Mouse (Mus musculus): ENCODE data around the gene Inppl1. TPM values are rescaled to one million over a fixed set of nuclear protein-coding genes. Genes with fewer than 3 reads are reported as not detected.

Gene Inppl1
- polyA plus RNA-seq, 1 experiment, result 22.7 TPM

GRCm38 (mm10) chr7:101869163-101869500 is 31.1 kb upstream of the Inppl1 start:
- no peak overlapping the region for H3K27ac ChIP-seq (ENCODE audit: control insufficient read depth, insufficient read depth, low read depth, low read length, poor library complexity)
- TF ChIP-seq POLR2A (IDR thresholded peaks at IDR 0.05; ENCODE audit: borderline replicate concordance, control insufficient read depth, low read depth, low read length) (no peak), CTCF (IDR thresholded peaks at IDR 0.05; ENCODE audit: control insufficient read depth, insufficient read depth, low read length) (no peak)
- no peaks in the 10 kb centered on the region; the same call in 1 of the 2 replicates for H3K4me1 ChIP-seq (ENCODE audit: control insufficient read depth, insufficient read depth, low read length)
- H3K4me3 ChIP-seq (replicated peaks; ENCODE audit: control insufficient read depth, low read depth, low read length), result no peak overlapping the region
- 85% methylated on average over 7 of the region's 7 CpGs for WGBS

- TF ChIP-seq CTCF (IDR thresholded peaks at IDR 0.05; ENCODE audit: control insufficient read depth, insufficient read depth, low read length) (no peak), POLR2A (IDR thresholded peaks at IDR 0.05; ENCODE audit: borderline replicate concordance, control insufficient read depth, low read depth, low read length) (no peak)
- no peak overlapping the region for H3K4me3 ChIP-seq (replicated peaks; ENCODE audit: control insufficient read depth, low read depth, low read length)
- H3K27ac ChIP-seq (ENCODE audit: control insufficient read depth, insufficient read depth, low read depth, low read length, poor library complexity), result no peak overlapping the region
- H3K4me1 ChIP-seq (ENCODE audit: control insufficient read depth, insufficient read depth, low read length), result no peaks in the 10 kb centered on the region; the same call in 1 of the 2 replicates
- 70% methylated on average over 13 of the region's 13 CpGs for WGBS
Measured at GRCm38 (mm10) chr7:101868241-101869162, 30.5 kb upstream of the Inppl1 start.

GRCm38 (mm10) chr7:101867482-101867881 is 29.5 kb upstream of the Inppl1 start:
- no peak for TF ChIP-seq CTCF (IDR thresholded peaks at IDR 0.05; ENCODE audit: control insufficient read depth, insufficient read depth, low read length)
- TF ChIP-seq POLR2A (IDR thresholded peaks at IDR 0.05; ENCODE audit: borderline replicate concordance, control insufficient read depth, low read depth, low read length), result no peak
- no peaks in the 10 kb centered on the region for H3K4me1 ChIP-seq (ENCODE audit: control insufficient read depth, insufficient read depth, low read length)
- no peak overlapping the region for H3K27ac ChIP-seq (ENCODE audit: control insufficient read depth, insufficient read depth, low read depth, low read length, poor library complexity)
- no peak overlapping the region for H3K4me3 ChIP-seq (replicated peaks; ENCODE audit: control insufficient read depth, low read depth, low read length)
- 90% methylated on average over 4 of the region's 4 CpGs for WGBS

GRCm38 (mm10) chr7:101866491-101867265 is 28.6 kb upstream of the Inppl1 start:
- Histone ChIP-seq H3K27ac (ENCODE audit: control insufficient read depth, insufficient read depth, low read depth, low read length, poor library complexity) (no peak overlapping the region), H3K4me1 (ENCODE audit: control insufficient read depth, insufficient read depth, low read length) (no peaks in the 10 kb centered on the region), H3K4me3 (replicated peaks; ENCODE audit: control insufficient read depth, low read depth, low read length) (no peak overlapping the region)
- TF ChIP-seq CTCF (IDR thresholded peaks at IDR 0.05; ENCODE audit: control insufficient read depth, insufficient read depth, low read length), result no peak
- no peak for TF ChIP-seq POLR2A (IDR thresholded peaks at IDR 0.05; ENCODE audit: borderline replicate concordance, control insufficient read depth, low read depth, low read length)
- WGBS, result 86% methylated on average over 11 of the region's 11 CpGs

- Histone ChIP-seq H3K4me3 (replicated peaks; ENCODE audit: control insufficient read depth, low read depth, low read length) (no peak within 1 kb of the TSS), H3K4me1 (ENCODE audit: control insufficient read depth, insufficient read depth, low read length) (no peaks in the 10 kb centered on the region), H3K27ac (ENCODE audit: control insufficient read depth, insufficient read depth, low read depth, low read length, poor library complexity) (no peak within 1 kb of the TSS)
- TF ChIP-seq CTCF (IDR thresholded peaks at IDR 0.05; ENCODE audit: control insufficient read depth, insufficient read depth, low read length) (no peak), POLR2A (IDR thresholded peaks at IDR 0.05; ENCODE audit: borderline replicate concordance, control insufficient read depth, low read depth, low read length) (no peak)
- WGBS, result 33% methylated on average over 3 of the region's 3 CpGs
Measured at GRCm38 (mm10) chr7:101863415-101863814, 25.4 kb upstream of the Inppl1 start, which contains the start of gene Anapc15. Gene Anapc15, plus strand, starts transcription at chr7:101863715.

- H3K27ac ChIP-seq (ENCODE audit: control insufficient read depth, insufficient read depth, low read depth, low read length, poor library complexity), result no peak overlapping the region
- no peaks in the 10 kb centered on the region for H3K4me1 ChIP-seq (ENCODE audit: control insufficient read depth, insufficient read depth, low read length)
- TF ChIP-seq POLR2A (IDR thresholded peaks at IDR 0.05; ENCODE audit: borderline replicate concordance, control insufficient read depth, low read depth, low read length) (no peak), CTCF (IDR thresholded peaks at IDR 0.05; ENCODE audit: control insufficient read depth, insufficient read depth, low read length) (no peak)
- H3K4me3 ChIP-seq (replicated peaks; ENCODE audit: control insufficient read depth, low read depth, low read length), result no peak overlapping the region
- 73% methylated on average over 3 of the region's 3 CpGs for WGBS
Measured at GRCm38 (mm10) chr7:101862291-101862690, 24.3 kb upstream of the Inppl1 start.

- Histone ChIP-seq H3K4me3 (replicated peaks; ENCODE audit: control insufficient read depth, low read depth, low read length) (no peak overlapping the region), H3K4me1 (ENCODE audit: control insufficient read depth, insufficient read depth, low read length) (no peaks in the 10 kb centered on the region), H3K27ac (ENCODE audit: control insufficient read depth, insufficient read depth, low read depth, low read length, poor library complexity) (no peak overlapping the region)
- TF ChIP-seq CTCF (IDR thresholded peaks at IDR 0.05; ENCODE audit: control insufficient read depth, insufficient read depth, low read length) (no peak), POLR2A (IDR thresholded peaks at IDR 0.05; ENCODE audit: borderline replicate concordance, control insufficient read depth, low read depth, low read length) (no peak)
Measured at GRCm38 (mm10) chr7:101860978-101861377, 22.9 kb upstream of the Inppl1 start.

GRCm38 (mm10) chr7:101858362-101858761 is 20.3 kb upstream of the Inppl1 start:
- no peak overlapping the region for H3K4me3 ChIP-seq (replicated peaks; ENCODE audit: control insufficient read depth, low read depth, low read length)
- 38% methylated on average over 9 of the region's 9 CpGs for WGBS
- no peak overlapping the region for H3K27ac ChIP-seq (ENCODE audit: control insufficient read depth, insufficient read depth, low read depth, low read length, poor library complexity)
- no peak for TF ChIP-seq CTCF (IDR thresholded peaks at IDR 0.05; ENCODE audit: control insufficient read depth, insufficient read depth, low read length)
- TF ChIP-seq POLR2A (IDR thresholded peaks at IDR 0.05; ENCODE audit: borderline replicate concordance, control insufficient read depth, low read depth, low read length), result no peak
- H3K4me1 ChIP-seq (ENCODE audit: control insufficient read depth, insufficient read depth, low read length), result no peaks in the 10 kb centered on the region
